Mouse (Mus musculus): Measurements from ENCODE around the gene Acad9.
A peak's percentile ranks its signal among the peaks of the same experiment; 100 is the strongest.

The Acad9 gene

GRCm38 (mm10) chr3:36065843-36066651 lies at the start of gene Acad9:
TSS of gene Acad9 (plus strand) at chr3:36065979.
- peak; percentile 95 for DNase-seq (ENCODE audit: low spot score)

DNA sequence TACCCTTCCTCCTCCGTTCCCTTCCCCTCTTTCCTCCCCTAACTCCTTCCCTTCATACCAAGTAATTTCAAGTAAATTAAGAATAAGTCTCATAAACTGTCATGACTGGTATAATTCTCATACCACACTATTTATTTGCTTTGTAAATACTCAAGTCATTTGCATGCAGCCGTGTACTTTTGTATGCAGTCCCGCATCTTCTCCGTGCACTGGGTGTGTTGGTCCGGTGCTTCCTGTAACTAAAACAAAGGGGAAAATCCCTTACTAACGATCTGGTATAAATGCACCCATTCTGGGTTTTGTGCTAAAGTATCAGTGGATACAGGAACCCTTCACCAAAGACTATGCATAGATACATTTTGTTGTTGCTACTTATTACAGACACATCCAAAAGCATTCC lies 40.0 kb upstream of the Acad9 start:
- DNase-seq (ENCODE audit: low spot score), result no peak

DNA sequence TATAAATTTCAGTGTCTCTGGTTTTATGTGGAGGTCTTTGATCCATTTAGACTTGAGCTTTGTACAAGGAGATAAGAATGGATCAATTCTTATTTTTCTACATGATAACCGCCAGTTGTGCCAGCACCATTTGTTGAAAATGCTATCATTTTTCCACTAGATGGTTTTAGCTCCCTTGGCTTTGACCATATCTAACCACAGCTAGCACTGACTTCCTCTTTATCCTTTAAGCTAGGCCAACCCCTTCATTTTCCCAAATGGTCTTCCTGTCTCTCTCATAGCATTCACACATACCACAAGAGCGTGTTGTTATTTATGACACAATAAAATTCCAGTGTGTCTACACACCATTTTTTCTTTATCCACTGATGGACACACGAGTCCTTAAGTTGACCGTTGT lies 35.8 kb upstream of the Acad9 start:
- no peak for DNase-seq (ENCODE audit: low spot score)

DNA sequence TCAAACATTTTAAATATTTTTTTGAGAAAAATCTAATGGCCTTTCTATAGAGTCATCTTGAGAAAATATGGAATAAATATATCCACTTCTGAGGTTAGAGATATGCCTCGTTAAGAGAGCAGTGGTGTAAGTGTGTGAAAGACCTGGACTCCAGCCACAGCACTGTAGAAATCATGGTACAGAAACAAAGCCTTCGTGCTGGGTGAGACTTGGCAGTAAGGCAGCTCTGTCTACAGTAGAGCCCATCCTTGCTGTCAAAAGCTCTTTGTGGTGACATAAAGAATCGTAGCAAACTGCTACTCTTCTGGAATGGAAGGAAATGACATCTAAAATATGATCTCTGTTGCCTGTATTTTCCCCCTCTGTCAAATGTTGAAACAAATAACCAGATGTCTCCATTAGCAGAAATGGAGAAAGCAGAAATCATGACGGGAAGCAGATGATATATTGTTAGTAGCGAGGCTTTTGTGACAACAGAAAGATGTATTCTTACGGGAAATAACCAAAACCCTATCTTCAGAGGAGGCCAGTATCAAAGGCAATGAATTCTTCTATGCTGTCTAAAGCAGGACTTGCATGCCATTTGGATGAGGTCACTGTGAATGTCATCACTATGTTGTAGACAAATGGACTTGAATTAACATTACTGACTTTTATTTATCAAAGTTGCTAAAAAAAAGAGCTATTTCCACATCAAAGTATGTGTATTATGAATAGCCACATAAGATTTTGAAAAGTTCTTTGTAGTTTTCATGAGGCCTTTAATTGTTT lies 33.9 kb upstream of the Acad9 start:
- no peak for DNase-seq (ENCODE audit: low spot score)

- DNase-seq (ENCODE audit: low spot score), result no peak
Observed at GRCm38 (mm10) chr3:36044520-36044919, 21.3 kb upstream of the Acad9 start.

DNA sequence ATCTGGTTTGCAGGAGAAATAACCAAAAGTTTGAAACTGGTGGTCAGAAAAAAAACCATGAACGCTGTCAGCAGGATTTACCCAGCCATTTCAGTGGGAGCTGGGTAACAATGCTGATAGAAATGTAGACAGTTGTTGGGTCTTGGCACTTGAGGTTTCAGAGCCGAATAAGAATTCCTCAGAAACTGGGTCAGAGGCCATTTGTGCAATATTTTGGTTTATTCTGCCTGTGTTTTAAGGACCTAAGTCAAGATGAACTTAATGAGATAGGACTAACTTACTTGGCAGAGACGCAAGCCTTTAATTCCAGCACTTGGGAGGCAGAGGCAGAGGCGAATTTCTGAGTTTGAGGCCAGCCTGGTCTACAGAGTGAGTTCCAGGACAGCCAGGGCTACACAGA lies 20.7 kb upstream of the Acad9 start:
- no peak for DNase-seq (ENCODE audit: low spot score)

DNA sequence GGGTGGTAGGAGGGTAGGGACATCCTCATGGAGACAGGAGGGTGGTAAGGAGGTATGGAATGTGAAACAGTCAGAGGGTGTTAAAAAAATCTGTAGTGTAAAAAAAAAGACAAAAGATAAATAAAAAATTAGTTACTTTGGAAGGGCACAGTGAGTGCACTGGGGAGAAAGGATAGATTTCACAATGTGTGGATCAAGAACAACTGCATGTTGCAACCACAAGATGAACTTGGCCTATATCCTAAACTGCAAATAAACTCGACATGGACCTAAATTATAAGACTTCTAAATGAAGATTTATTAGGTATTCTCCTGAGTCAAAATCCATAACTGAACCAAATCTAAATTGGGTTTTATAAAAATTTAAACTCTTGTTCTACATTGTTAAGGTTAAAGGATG lies 16.7 kb upstream of the Acad9 start:
- DNase-seq (ENCODE audit: low spot score), result no peak

DNA sequence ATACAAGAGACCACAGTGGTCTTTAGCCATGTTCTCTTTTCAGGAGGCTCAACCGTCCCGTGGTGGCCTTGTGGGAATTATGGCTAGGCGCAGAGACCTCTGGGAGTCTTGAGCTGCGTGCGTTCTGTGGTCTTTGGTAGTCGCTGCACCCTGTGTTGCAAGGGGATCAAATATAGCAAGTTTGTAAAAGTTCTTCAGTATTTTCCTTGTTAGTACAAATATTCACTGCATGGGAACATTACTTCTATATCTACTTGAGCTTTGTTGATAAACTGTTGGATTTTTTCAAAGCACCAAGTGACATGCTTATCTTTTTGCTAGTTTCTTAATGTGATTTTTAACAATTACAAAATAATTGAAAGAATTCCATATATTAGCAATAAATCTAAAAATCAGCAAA lies 12.3 kb upstream of the Acad9 start, which contains the start of gene Ccdc144b:
Ccdc144b (minus strand) TSS at position 101 of the 400 bp plus-strand sequence.
- DNase-seq (ENCODE audit: low spot score), result no peak

- DNase-seq (ENCODE audit: low spot score), result peak; percentile 80
Observed at GRCm38 (mm10) chr3:36060096-36060850, 5.5 kb upstream of the Acad9 start.

GRCm38 (mm10) chr3:36064592-36065061 lies 1.2 kb upstream of the Acad9 start:
- DNase-seq (ENCODE audit: low spot score), result no peak

DNA sequence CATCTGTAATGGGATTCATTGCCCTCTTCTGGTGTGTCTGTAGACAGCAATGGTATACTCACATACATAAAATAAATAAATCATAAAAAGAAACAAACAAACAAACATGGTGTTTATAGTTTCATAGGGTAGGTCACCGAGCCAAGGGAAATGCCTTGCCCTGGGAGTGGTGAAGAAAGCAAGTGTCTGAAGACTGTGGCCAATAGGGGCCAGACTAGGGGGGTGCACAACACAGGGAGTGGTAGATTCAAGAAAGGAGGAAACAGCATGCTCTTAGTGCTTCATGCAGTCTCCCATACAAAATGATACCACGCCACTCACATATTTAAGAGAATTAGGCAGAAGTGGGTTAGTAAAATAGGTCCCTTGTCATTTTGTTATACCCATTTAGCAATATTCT lies 613 bp upstream of the Acad9 start:
- DNase-seq (ENCODE audit: low spot score), result no peak

DNA sequence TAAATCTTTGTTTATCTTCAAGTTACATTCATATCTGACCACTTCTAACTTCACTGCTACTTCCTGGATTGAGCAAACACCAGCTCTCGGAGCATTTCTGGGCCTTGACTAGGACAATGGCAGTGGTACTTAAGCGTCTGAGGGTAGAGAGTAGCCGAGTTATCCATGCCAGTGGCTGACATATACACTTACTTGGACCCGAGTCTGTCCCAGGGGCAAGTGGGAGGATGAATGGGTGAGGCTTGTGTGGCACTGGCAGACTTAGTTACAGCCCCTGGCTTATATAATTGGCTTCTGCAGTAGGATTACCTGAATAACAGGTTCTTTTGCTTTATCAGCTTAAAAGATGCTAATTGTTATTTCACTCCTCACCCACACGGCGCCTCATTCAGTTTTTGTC lies 2.0 kb downstream of the Acad9 start:
- DNase-seq (ENCODE audit: low spot score), result no peak

- no peak for DNase-seq (ENCODE audit: low spot score)
Observed at GRCm38 (mm10) chr3:36070436-36070835, 4.7 kb downstream of the Acad9 start.

DNA sequence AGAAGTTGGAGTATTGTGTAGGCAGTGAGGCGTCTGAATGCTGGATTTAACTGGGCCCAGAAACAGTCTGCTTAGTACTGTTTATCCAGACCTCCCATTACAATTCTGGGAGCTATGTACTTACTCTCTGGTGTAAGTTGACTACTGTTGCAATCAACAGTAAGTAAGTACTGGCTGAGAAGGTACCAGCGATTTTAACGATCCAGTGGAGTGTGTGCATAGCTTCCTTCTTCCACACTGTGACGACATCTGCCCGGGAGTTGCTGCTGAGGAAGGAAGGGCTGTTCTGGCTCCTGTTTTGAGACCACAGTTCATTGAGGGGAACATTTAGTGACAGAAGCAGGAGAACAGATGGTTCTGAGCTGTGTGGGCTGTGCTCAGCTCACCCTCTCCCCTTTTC lies 5.3 kb downstream of the Acad9 start:
- no peak for DNase-seq (ENCODE audit: low spot score)

DNA sequence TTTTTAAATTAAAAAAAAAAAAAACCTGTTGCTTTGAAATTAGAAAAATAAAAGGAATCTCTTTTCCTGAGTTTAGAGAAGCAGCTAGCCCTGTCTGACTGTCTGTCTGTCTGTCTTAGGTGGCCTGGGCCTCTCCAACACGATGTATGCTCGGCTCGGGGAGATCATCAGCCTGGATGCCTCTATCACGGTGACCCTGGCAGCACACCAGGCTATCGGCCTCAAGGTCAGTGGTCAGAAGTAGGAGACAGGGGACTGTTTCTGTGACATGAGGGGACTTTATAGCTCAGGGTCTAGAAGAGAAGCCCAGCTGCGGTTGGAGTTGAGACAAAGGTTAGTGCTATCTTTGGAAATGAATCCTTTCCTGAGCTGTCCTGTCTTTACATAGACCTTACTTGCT lies 8.5 kb downstream of the Acad9 start:
- no peak for DNase-seq (ENCODE audit: low spot score)

DNA sequence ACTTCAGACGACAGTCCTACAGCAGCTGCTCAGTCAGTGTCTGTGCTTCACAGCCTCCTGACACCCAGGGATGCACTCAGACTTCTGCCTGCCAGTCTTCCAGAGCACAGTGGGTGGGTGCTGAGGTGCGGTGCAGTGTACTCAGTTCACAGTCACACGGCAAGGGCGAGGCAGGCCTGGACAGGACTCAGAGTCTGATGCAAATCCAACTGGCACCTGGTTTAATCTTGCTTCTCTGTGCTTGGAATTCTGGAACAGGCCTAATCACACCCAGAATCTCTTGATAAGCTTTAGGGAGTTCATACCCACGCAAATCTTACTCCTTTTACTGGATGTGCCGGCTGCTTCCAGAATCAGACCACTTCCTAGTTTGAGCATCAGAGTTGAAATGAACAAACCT lies 9.7 kb downstream of the Acad9 start:
- DNase-seq (ENCODE audit: low spot score), result no peak

DNA sequence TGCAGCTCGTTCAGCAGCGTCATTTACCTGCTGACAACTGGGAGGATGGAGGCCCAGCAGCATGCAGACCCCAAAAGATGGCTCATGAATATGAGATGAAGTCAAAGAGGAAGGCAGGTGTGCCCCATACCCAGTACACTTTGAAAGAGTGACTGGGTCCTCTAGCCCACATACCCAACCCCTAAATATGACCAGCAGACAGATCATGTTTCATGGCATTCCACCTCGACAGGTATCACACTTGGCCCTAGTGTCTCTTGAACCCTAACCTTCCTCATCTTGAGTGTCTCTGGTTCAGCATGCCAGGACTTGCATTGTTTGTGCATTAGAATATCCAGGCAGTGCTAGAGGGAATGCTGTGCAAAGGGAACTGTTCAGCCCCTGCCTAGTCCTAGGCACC lies 11.6 kb downstream of the Acad9 start:
- DNase-seq (ENCODE audit: low spot score), result no peak

DNA sequence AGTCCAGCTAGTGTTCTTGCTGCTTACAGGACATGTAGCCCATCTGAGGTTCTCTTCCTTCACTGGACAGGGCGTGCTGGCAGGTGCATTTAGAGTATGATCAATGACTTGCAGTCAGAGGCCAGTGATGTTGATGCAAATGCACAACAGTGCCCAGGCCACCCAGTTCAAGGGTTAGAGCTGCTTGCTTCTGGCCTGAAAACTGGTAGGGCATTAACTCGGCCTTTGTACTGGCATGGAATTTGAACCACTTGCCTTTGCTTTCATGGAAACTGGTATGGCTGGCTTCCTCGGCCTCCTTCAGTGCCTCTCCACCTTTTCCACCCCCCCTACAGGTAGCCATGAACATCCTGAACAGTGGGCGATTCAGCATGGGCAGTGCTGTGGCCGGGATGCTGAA lies 14.1 kb downstream of the Acad9 start:
- no peak for DNase-seq (ENCODE audit: low spot score)

DNA sequence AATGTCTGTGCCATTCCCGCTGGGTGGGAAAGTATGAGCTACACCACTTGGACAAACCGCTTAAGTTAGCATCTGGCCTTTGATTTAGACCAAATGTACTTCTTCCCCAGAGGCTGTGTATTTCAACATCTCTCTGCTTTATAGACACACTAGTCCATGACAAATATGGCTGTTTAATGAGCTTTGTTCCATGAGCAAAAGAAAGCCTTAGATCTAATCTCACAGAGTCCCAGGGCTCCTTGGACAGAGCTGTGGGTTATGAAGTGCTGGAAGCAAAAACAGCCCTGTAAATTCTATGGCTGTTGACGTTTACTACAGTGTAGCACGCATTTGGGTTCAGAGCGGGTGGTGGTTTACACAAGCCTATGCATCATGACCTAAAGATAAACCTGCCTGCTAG lies 15.0 kb downstream of the Acad9 start:
- DNase-seq (ENCODE audit: low spot score), result no peak

DNA sequence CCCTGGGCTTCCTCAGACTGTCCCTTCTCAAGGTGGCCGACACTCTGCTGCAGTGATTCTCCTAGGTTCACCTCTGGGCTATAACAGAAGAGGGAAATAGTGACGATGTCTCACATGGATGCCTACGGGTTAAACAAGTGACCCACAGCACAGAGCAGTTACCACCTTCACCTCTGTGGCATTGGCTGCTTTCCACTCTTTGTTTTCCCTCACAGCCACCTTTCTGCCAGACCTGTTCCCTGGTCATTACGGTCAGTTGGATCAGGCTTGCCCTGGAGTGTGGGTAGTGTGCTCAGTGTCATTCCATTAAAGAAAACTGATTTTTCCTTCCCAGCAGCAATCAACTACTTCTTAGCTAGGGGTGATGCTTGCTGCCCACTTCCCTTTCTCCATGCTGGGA lies 17.1 kb downstream of the Acad9 start:
- DNase-seq (ENCODE audit: low spot score), result no peak

GRCm38 (mm10) chr3:36083381-36083780 lies 17.6 kb downstream of the Acad9 start:
- no peak for DNase-seq (ENCODE audit: low spot score)

DNA sequence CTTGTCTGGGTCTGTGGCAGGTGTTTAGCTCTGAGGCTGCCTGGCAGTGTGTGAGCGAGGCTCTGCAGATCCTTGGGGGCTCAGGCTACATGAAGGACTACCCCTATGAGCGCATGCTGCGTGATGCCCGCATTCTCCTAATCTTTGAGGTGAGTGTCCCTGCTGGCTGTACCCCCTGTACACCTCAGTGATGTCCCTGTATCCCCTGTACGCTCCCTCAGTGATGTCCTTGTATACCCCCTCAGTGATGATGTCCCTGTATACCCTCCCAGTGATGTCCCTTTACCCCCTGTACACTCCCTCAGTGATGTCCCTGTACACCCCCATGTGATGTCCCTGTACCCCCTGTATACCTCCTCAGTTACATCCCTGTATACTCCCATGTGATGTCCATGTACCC lies 19.6 kb downstream of the Acad9 start:
- no peak for DNase-seq (ENCODE audit: low spot score)

- DNase-seq (ENCODE audit: low spot score), result no peak
Observed at GRCm38 (mm10) chr3:36087591-36087990, 21.8 kb downstream of the Acad9 start.

Data from testis, postnatal 10 days (tissue).